Mouse (Mus musculus): Measurements from ENCODE around the gene Syce3.

Gene Syce3

GRCm38 (mm10) chr15:89421938-89422337, 11.6 kb upstream of the Syce3 start:
- no peak for DNase-seq

- DNase-seq, result no peak
These were observed 5.0 kb upstream of the Syce3 start for GRCm38 (mm10) chr15:89415282-89415681.

DNA sequence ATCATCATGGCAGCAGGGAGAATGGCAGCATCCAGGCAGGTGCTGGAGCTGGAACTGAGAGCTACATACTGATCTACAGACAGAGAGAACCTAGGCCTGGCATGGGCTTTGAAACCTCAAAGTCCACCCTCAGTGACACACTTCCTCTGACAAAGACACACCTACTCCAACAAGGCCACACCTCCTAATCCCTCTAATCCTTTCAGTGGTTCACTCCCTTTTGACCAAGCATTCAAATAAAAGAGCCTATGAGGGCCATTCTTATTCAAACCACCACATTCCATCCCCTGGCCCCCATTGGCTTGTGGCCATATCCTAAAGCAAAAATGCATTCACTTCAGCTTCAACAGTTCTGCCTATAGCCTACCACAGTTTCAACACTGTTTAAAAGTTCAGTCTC, 3.6 kb downstream of the Syce3 start:
- no peak for DNase-seq

DNA sequence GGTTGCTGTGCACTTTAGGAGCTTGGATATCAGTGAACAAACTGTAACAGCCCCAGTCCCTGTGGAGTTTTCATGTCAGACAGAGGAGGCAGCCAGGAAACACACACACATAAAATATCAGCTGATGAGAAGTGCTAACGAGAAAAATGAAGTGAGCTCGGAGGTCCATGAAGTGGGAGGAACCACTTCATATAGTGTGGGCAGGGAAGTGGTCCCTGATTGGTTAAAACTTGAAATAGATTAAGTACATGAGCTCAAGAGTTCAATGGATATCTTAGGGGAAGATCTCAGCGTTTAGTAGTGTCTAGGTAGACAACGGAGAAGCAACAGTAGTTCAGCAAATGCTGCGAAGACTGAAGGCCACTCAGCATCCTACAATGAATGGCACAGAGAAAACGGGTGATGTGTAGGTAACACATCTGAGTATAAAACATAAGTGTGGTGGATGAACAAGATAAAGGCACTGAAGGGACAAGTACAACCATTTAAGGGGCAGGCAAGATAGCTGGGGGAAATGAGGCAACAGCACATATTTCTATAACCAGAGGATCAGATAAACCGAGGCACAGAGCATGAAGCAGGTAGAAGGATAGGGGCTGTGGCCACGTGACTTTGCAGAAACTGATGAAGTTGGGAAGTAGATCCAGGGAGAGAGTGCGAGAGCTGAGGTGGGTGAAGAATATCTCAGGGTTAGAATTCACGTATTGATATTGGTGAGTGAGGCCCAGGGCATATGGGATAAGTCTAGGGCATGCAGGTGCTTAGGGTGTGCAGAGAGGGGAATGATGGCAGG, 5.3 kb downstream of the Syce3 start:
- no peak for DNase-seq

- no peak for DNase-seq
These were observed 7.8 kb downstream of the Syce3 start for GRCm38 (mm10) chr15:89402471-89402870.

DNA sequence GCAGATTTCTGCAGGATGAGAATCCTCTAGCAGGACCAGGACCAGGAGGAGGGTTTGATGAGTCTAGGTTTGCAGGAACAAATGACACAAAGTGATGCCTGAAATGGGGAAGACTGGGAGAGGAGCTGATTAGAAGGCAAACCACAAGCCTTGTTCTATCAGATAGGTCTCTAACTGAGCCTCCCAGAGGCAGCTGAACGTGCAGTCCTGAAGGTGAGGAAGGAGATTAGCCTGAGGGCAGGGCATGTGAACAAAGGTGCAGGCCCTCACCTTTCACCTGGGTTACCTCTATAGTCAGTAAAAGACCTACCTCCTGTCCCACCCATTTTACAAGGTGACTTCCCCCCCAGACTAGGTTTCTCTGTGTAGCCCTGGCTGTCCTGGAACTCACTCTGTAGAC, 10.6 kb downstream of the Syce3 start:
- no peak for DNase-seq

DNA sequence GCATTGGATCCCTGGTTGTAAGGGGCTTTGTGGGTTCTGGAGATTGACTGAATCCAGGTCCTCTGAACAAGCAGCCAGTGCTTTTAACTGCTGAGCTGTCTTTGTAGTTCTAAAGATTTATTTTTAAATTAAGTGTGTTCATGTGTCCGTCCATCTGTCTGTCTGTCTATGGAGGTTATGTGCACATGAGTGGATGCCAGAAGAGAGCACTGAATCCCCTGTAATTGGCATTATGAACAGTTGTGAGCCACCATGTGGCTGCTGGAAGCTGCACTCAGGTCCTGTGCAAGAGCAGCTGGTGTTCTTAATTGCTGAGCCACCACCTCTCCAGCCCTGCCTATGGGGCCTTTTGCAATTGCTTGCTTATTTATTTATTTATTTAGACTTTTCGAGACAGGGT, 12.2 kb downstream of the Syce3 start:
- no peak for DNase-seq

- DNase-seq, result no peak
These were observed 13.4 kb downstream of the Syce3 start for GRCm38 (mm10) chr15:89396883-89397282.

DNA sequence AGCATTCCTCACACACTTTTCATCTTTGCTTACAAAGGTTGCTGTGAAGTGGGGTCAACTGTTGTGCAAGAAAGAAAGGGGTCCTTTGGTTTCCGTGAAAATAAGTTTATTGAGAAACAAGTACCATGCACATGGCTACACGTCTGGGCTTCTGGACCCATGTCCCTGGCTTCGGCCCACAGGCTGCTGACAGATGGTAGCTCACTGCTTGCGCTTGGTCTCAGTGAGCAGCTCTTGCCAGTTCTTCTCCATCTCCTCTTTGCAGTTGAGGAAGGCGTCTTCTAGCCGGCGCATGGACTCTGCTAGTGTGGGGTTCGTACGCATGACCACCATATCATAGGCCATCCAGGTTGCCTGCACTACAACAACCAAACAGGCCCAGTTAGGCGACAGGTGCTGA, 20.2 kb downstream of the Syce3 start:
- no peak for DNase-seq

- DNase-seq, result peak; percentile 64
These were observed 23.2 kb downstream of the Syce3 start for GRCm38 (mm10) chr15:89387127-89387526.

- no peak for DNase-seq
These were observed 25.7 kb downstream of the Syce3 start, which contains the start of gene Klhdc7b for GRCm38 (mm10) chr15:89384617-89385016. Gene Klhdc7b (plus strand): TSS chr15:89384917.

DNA sequence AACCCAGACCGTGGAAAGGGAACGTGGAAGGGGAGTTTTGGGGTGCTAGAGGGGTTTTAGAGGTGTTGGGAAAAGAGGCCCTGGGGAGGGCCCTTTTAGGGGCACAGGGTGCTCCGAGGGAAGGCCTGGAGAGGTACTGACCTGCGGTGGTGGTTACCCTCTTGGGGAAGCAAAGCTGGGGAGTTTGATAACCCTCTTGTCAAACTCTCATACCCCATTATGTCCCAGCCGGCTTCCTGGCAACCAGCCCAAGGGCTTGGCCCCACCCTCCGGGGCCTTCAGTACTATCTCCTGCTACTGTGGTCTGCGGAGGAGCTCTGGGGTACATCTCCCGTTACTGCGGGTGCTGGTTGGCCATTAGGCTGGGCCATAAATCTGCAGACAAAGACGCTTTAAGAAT, 30.9 kb downstream of the Syce3 start:
- DNase-seq, result peak; percentile 53

- DNase-seq, result peak; percentile 51
These were observed 31.4 kb downstream of the Syce3 start, which contains the start of gene Odf3b for GRCm38 (mm10) chr15:89378831-89379401. Gene Odf3b (minus strand): TSS chr15:89379282.

GRCm38 (mm10) chr15:89377938-89378828, 32.1 kb downstream of the Syce3 start:
- DNase-seq, result peak; percentile 35

- DNase-seq, result no peak
These were observed 32.9 kb downstream of the Syce3 start for GRCm38 (mm10) chr15:89377362-89377761.

GRCm38 (mm10) chr15:89376957-89377356, 33.3 kb downstream of the Syce3 start, which contains the start of gene Tymp:
Gene Tymp (minus strand): TSS chr15:89377039.
- DNase-seq, result no peak

DNA sequence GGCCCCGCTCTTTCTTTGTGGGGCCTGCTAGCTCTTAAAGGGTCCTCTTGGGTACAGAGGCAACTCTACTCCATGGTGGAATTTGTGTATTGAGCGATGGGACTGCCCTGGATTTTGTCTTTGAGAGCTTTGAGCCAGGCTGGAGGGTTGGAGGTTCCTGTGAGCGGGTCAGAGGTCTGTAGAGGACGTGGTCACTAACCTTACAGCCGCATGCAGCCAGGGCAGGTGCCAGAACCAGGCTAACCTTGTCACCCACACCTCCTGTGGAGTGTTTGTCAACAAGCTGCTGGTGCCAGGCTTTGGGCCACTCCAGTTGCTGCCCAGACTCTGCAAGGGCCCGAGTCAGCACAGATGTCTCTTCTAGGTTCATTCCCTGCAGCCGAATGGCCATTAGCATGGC, 34.3 kb downstream of the Syce3 start:
- no peak for DNase-seq

- DNase-seq, result no peak
These were observed 35.3 kb downstream of the Syce3 start for GRCm38 (mm10) chr15:89374801-89375534.

- no peak for DNase-seq
These were observed 36.0 kb downstream of the Syce3 start for GRCm38 (mm10) chr15:89374340-89374739.

- peak; percentile 98 for DNase-seq
These were observed 36.5 kb downstream of the Syce3 start, which contains the start of gene Sco2 for GRCm38 (mm10) chr15:89373762-89374248. Gene Sco2 (minus strand): TSS chr15:89373846.

DNA sequence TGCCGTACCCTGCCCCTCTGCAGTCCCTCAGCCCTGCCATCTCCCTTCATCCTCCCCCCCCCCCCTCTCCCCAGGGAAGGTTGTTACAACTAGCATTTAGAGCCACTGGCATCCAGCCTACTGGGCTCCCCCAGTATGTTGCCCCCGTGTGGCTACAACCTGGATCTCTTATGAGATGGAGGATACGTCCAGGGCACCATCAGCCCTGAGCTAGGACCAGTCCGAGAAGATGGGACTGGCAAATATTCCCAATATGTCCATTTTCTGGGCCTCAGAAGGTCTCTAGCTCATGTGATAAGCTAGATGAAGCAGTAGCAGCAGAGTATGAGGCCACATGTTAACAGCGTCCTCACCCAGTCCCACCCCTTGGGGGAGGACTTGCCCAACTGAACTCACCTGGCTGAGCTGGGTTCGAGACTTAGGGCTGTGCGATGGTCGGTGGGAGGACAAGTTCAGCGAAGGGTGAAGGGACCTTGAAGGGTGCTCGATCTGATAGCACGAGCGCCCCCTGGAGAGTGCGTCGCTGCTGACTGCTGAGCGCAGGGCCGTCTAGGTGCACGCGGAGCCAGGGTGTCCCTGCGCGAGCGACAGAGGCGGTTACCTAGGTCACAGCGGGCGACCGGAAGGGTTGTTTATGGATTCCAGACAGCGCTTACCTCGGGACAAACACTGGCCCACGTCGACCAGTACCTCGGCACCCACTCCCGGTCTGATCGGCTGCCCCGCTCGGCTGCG, 37.1 kb downstream of the Syce3 start:
- peak; percentile 97 for DNase-seq

GRCm38 (mm10) chr15:89372536-89372935, 37.8 kb downstream of the Syce3 start:
- no peak for DNase-seq

All from thymus, postnatal 4 days (tissue).